Mouse (Mus musculus): Measurements from ENCODE around the gene Cyp4v3. TPM values are rescaled to one million over a fixed set of nuclear protein-coding genes. Genes with fewer than 3 reads are reported as not detected.

Gene Cyp4v3
- 7.4 and 9.7 TPM in 2 replicates for polyA plus RNA-seq (2012; rRNA removed)

- DNase-seq = peak; percentile 76
- H3K4me3 ChIP-seq (replicated peaks; ENCODE audit: extremely low read depth, low read depth, low read length) = peak within 1 kb of the TSS; percentile 89
- 2% methylated on average over 44 of the region's 44 CpGs for WGBS
- TF ChIP-seq POLR2A (IDR thresholded peaks at IDR 0.05; ENCODE audit: borderline replicate concordance, extremely low read depth, low read depth, low read length) (peak; percentile 51; the same call in 1 of the 2 replicates), CTCF (IDR thresholded peaks at IDR 0.05; ENCODE audit: insufficient read depth, low read length) (no peak)
- H3K4me1 ChIP-seq (ENCODE audit: control insufficient read depth, insufficient read depth, low read length) = peaks cover 4% of the 10 kb centered on the region; the same call in 1 of the 2 replicates
These were observed at the start of gene Cyp4v3 for GRCm38 (mm10) chr8:45332685-45333409. Gene Cyp4v3 (minus strand): TSS chr8:45333216.

- WGBS = 13% methylated on average over 6 of the region's 6 CpGs
- Histone ChIP-seq H3K4me3 (replicated peaks; ENCODE audit: extremely low read depth, low read depth, low read length) (no peak within 1 kb of the TSS), H3K4me1 (ENCODE audit: control insufficient read depth, insufficient read depth, low read length) (no peaks in the 10 kb centered on the region)
- no peak for DNase-seq
- TF ChIP-seq CTCF (IDR thresholded peaks at IDR 0.05; ENCODE audit: insufficient read depth, low read length) = no peak
These were observed 48.9 kb upstream of the Cyp4v3 start, which contains the start of gene Fam149a for GRCm38 (mm10) chr8:45381963-45382347. Gene Fam149a (minus strand): TSS chr8:45382291.

GRCm38 (mm10) chr8:45381075-45381962, 48.3 kb upstream of the Cyp4v3 start:
- Histone ChIP-seq H3K4me1 (ENCODE audit: control insufficient read depth, insufficient read depth, low read length) (no peaks in the 10 kb centered on the region), H3K4me3 (replicated peaks; ENCODE audit: extremely low read depth, low read depth, low read length) (no peak overlapping the region)
- WGBS = 4% methylated on average over 38 of the region's 38 CpGs
- TF ChIP-seq CTCF (IDR thresholded peaks at IDR 0.05; ENCODE audit: insufficient read depth, low read length) (no peak), POLR2A (IDR thresholded peaks at IDR 0.05; ENCODE audit: borderline replicate concordance, extremely low read depth, low read depth, low read length) (no peak)
- DNase-seq = no peak

GRCm38 (mm10) chr8:45380598-45380997, 47.6 kb upstream of the Cyp4v3 start:
- WGBS = 40% methylated on average over 4 of the region's 4 CpGs
- H3K4me3 ChIP-seq (replicated peaks; ENCODE audit: extremely low read depth, low read depth, low read length) = no peak overlapping the region
- no peaks in the 10 kb centered on the region for H3K4me1 ChIP-seq (ENCODE audit: control insufficient read depth, insufficient read depth, low read length)
- DNase-seq = no peak
- no peak for TF ChIP-seq POLR2A (IDR thresholded peaks at IDR 0.05; ENCODE audit: borderline replicate concordance, extremely low read depth, low read depth, low read length)
- no peak for TF ChIP-seq CTCF (IDR thresholded peaks at IDR 0.05; ENCODE audit: insufficient read depth, low read length)

- TF ChIP-seq CTCF (IDR thresholded peaks at IDR 0.05; ENCODE audit: insufficient read depth, low read length) (no peak), POLR2A (IDR thresholded peaks at IDR 0.05; ENCODE audit: borderline replicate concordance, extremely low read depth, low read depth, low read length) (no peak)
- whole genome bisulfite sequencing = 76% methylated on average over 3 of the region's 3 CpGs
- no peaks in the 10 kb centered on the region for H3K4me1 ChIP-seq (ENCODE audit: control insufficient read depth, insufficient read depth, low read length)
- DNase-seq = no peak
- H3K4me3 ChIP-seq (replicated peaks; ENCODE audit: extremely low read depth, low read depth, low read length) = no peak overlapping the region
These were observed 41.1 kb upstream of the Cyp4v3 start for GRCm38 (mm10) chr8:45374071-45374470.

GRCm38 (mm10) chr8:45367154-45367553, 34.1 kb upstream of the Cyp4v3 start:
- DNase-seq = no peak
- 80% methylated on average over 1 of the region's 1 CpGs for WGBS
- no peak for TF ChIP-seq CTCF (IDR thresholded peaks at IDR 0.05; ENCODE audit: insufficient read depth, low read length)
- no peak for TF ChIP-seq POLR2A (IDR thresholded peaks at IDR 0.05; ENCODE audit: borderline replicate concordance, extremely low read depth, low read depth, low read length)

GRCm38 (mm10) chr8:45363220-45363619, 30.2 kb upstream of the Cyp4v3 start:
- Histone ChIP-seq H3K4me3 (replicated peaks; ENCODE audit: extremely low read depth, low read depth, low read length) (no peak overlapping the region), H3K4me1 (ENCODE audit: control insufficient read depth, insufficient read depth, low read length) (no peaks in the 10 kb centered on the region)
- no peak for TF ChIP-seq CTCF (IDR thresholded peaks at IDR 0.05; ENCODE audit: insufficient read depth, low read length)
- no peak for TF ChIP-seq POLR2A (IDR thresholded peaks at IDR 0.05; ENCODE audit: borderline replicate concordance, extremely low read depth, low read depth, low read length)
- 45% methylated on average over 1 of the region's 1 CpGs for WGBS
- DNase-seq = no peak

More at GRCm38 (mm10) chr8:45367154-45367553, 34.1 kb upstream of the Cyp4v3 start:
- no peaks in the 10 kb centered on the region for H3K4me1 ChIP-seq (ENCODE audit: control insufficient read depth, insufficient read depth, low read length)
- no peak overlapping the region for H3K4me3 ChIP-seq (replicated peaks; ENCODE audit: extremely low read depth, low read depth, low read length)

- H3K4me3 ChIP-seq (replicated peaks; ENCODE audit: extremely low read depth, low read depth, low read length) = no peak overlapping the region
- 57% methylated on average over 6 of the region's 6 CpGs for WGBS
- DNase-seq = no peak
These were observed 29.3 kb upstream of the Cyp4v3 start for GRCm38 (mm10) chr8:45362323-45362722.

GRCm38 (mm10) chr8:45359091-45359605, 26.1 kb upstream of the Cyp4v3 start:
- WGBS = 74% methylated on average over 6 of the region's 6 CpGs
- no peak for DNase-seq
- H3K4me3 ChIP-seq (replicated peaks; ENCODE audit: extremely low read depth, low read depth, low read length) = no peak overlapping the region

More at GRCm38 (mm10) chr8:45362323-45362722, 29.3 kb upstream of the Cyp4v3 start:
- H3K4me1 ChIP-seq (ENCODE audit: control insufficient read depth, insufficient read depth, low read length) = no peaks in the 10 kb centered on the region
- TF ChIP-seq CTCF (IDR thresholded peaks at IDR 0.05; ENCODE audit: insufficient read depth, low read length) (no peak), POLR2A (IDR thresholded peaks at IDR 0.05; ENCODE audit: borderline replicate concordance, extremely low read depth, low read depth, low read length) (no peak)

More at GRCm38 (mm10) chr8:45359091-45359605, 26.1 kb upstream of the Cyp4v3 start:
- TF ChIP-seq POLR2A (IDR thresholded peaks at IDR 0.05; ENCODE audit: borderline replicate concordance, extremely low read depth, low read depth, low read length) = no peak
- H3K4me1 ChIP-seq (ENCODE audit: control insufficient read depth, insufficient read depth, low read length) = no peaks in the 10 kb centered on the region

Data from lung, adult 2 months (tissue).